Mouse (Mus musculus): ENCODE data around the gene Zfp219. TPM values are rescaled to one million over a fixed set of nuclear protein-coding genes. Genes with fewer than 3 reads are reported as not detected.
"Not testable (repeated sequence)": the region's sequence is repeated elsewhere in the genome, so short reads cannot be mapped to it uniquely, and the experiment has no call there.

The Zfp219 gene
- polyA plus RNA-seq, 1 experiment, result 31.0 TPM

DNA sequence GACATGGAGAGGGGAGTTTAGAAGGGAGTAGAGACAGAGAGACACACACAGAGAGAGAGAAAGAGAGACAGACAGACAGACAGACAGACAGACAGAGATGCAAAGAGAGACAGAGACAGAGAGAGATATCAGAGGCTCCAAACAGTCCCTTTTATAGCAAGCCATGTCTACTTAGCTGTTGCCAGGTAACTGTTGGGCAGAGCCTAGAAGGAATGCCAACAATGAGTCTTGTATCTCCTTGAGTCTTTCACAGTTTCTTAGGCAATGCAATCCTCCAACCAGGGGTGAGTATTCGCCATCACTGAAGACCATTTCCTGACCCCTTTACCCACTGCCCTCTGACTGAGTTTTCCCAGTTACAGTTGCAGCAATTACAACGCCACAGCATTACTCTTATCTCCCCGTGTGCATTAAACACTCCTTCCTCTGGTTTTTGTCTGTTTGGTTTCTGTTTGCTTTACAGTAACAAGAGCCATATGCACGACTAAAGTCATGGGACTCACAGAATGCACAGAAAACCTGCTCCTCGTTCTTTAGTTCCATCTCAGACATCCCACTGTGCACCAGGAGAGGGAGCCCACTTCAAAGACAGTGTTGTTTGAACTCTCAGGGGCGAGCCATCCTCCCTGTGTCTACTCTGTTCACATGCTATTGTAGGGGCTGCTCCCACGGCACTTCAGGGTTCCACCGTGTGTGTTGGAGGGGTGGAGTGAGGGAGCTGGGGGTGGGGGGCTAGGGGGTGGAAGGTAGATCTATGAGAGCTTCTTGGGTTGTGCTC, 24.6 kb upstream of the Zfp219 start:
- DNase-seq (ENCODE audit: low read depth in 1 of 2, low spot score in 2 of 2), result no peak
- H3K27me3 ChIP-seq (ENCODE audit: control insufficient read depth, insufficient read depth, low read length), result no peaks in the 10 kb centered on the region
- H3K4me1 ChIP-seq (ENCODE audit: control insufficient read depth, insufficient read depth, insufficient read length), result no peaks in the 10 kb centered on the region
- WGBS, result 10% methylated on average over 8 of the region's 8 CpGs
- no peaks in the 10 kb centered on the region for H3K36me3 ChIP-seq (ENCODE audit: control insufficient read depth, insufficient read depth, low read length)
- no peak for TF ChIP-seq POLR2A (IDR thresholded peaks at IDR 0.05; ENCODE audit: low read depth, low read length)
- no peak for TF ChIP-seq CTCF (IDR thresholded peaks at IDR 0.05; ENCODE audit: extremely low read depth, insufficient read depth, insufficient read length, insufficient replicate concordance)
- no peak overlapping the region for H3K4me3 ChIP-seq (ENCODE audit: extremely low read depth, insufficient read depth, insufficient read length)
- H3K27ac ChIP-seq (ENCODE audit: insufficient read depth, low read length), result no peak overlapping the region

GRCm38 (mm10) chr14:52043446-52043845, 22.9 kb upstream of the Zfp219 start:
- WGBS, result 77% methylated on average over 6 of the region's 6 CpGs
- no peak overlapping the region for H3K4me3 ChIP-seq (ENCODE audit: extremely low read depth, insufficient read depth, insufficient read length)
- H3K27me3 ChIP-seq (ENCODE audit: control insufficient read depth, insufficient read depth, low read length), result no peaks in the 10 kb centered on the region
- no peak for TF ChIP-seq POLR2A (IDR thresholded peaks at IDR 0.05; ENCODE audit: low read depth, low read length)
- no peak for TF ChIP-seq CTCF (IDR thresholded peaks at IDR 0.05; ENCODE audit: extremely low read depth, insufficient read depth, insufficient read length, insufficient replicate concordance)
- H3K4me1 ChIP-seq (ENCODE audit: control insufficient read depth, insufficient read depth, insufficient read length), result no peaks in the 10 kb centered on the region
- H3K36me3 ChIP-seq (ENCODE audit: control insufficient read depth, insufficient read depth, low read length), result no peaks in the 10 kb centered on the region
- no peak overlapping the region for H3K27ac ChIP-seq (ENCODE audit: insufficient read depth, low read length)
- no peak for DNase-seq (ENCODE audit: low read depth in 1 of 2, low spot score in 2 of 2)

GRCm38 (mm10) chr14:52042359-52042758, 21.8 kb upstream of the Zfp219 start, which contains the start of gene Olfr221:
Olfr221 (minus strand) TSS chr14:52042459.
- H3K4me1 ChIP-seq (ENCODE audit: control insufficient read depth, insufficient read depth, insufficient read length); H3K27ac ChIP-seq (ENCODE audit: insufficient read depth, low read length); H3K4me3 ChIP-seq (ENCODE audit: extremely low read depth, insufficient read depth, insufficient read length); H3K27me3 ChIP-seq (ENCODE audit: control insufficient read depth, insufficient read depth, low read length); DNase-seq (ENCODE audit: low read depth in 1 of 2, low spot score in 2 of 2); H3K36me3 ChIP-seq (ENCODE audit: control insufficient read depth, insufficient read depth, low read length): not testable (repeated sequence)
- 13% methylated on average over 3 of the region's 3 CpGs for WGBS

DNA sequence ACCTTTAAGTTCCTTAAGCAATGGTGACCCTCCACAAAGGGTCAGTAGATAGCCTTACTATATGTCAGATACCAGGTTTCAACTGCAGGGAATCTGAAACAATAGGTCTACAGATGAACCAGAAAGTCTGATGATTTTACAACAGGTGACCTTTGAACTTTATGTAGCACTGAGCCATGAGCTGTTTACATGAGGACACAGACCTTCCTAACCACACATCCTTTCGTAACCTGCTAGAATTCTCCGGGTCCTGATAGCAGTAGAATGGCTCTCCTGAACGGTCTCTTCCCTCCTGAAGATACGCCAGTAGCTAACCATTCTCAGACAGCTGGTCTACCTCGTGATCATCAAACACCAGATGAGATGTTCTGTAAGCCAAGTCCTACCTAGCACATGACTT, 18.8 kb upstream of the Zfp219 start:
- Histone ChIP-seq H3K4me1 (ENCODE audit: control insufficient read depth, insufficient read depth, insufficient read length) (no peaks in the 10 kb centered on the region), H3K4me3 (ENCODE audit: extremely low read depth, insufficient read depth, insufficient read length) (no peak overlapping the region), H3K27ac (ENCODE audit: insufficient read depth, low read length) (no peak overlapping the region), H3K27me3 (ENCODE audit: control insufficient read depth, insufficient read depth, low read length) (no peaks in the 10 kb centered on the region), H3K36me3 (ENCODE audit: control insufficient read depth, insufficient read depth, low read length) (no peaks in the 10 kb centered on the region)
- WGBS, result 83% methylated on average over 5 of the region's 5 CpGs
- TF ChIP-seq POLR2A (IDR thresholded peaks at IDR 0.05; ENCODE audit: low read depth, low read length) (no peak), CTCF (IDR thresholded peaks at IDR 0.05; ENCODE audit: extremely low read depth, insufficient read depth, insufficient read length, insufficient replicate concordance) (no peak)
- no peak for DNase-seq (ENCODE audit: low read depth in 1 of 2, low spot score in 2 of 2)

- no peak overlapping the region for H3K4me3 ChIP-seq (ENCODE audit: extremely low read depth, insufficient read depth, insufficient read length)
- 95% methylated on average over 6 of the region's 6 CpGs for WGBS
Measured at GRCm38 (mm10) chr14:52035926-52036325, 15.4 kb upstream of the Zfp219 start.

GRCm38 (mm10) chr14:52026342-52026741, 5.8 kb upstream of the Zfp219 start:
- 86% methylated on average over 4 of the region's 4 CpGs for WGBS
- Histone ChIP-seq H3K36me3 (ENCODE audit: control insufficient read depth, insufficient read depth, low read length) (no peaks in the 10 kb centered on the region), H3K27ac (ENCODE audit: insufficient read depth, low read length) (no peak overlapping the region), H3K27me3 (ENCODE audit: control insufficient read depth, insufficient read depth, low read length) (no peaks in the 10 kb centered on the region), H3K4me3 (ENCODE audit: extremely low read depth, insufficient read depth, insufficient read length) (no peak overlapping the region), H3K4me1 (ENCODE audit: control insufficient read depth, insufficient read depth, insufficient read length) (peaks cover 8% of the 10 kb centered on the region; the same call in 1 of the 2 replicates)
- TF ChIP-seq POLR2A (IDR thresholded peaks at IDR 0.05; ENCODE audit: low read depth, low read length) (no peak), CTCF (IDR thresholded peaks at IDR 0.05; ENCODE audit: extremely low read depth, insufficient read depth, insufficient read length, insufficient replicate concordance) (no peak)
- DNase-seq (ENCODE audit: low read depth in 1 of 2, low spot score in 2 of 2), result no peak

More at GRCm38 (mm10) chr14:52035926-52036325, 15.4 kb upstream of the Zfp219 start:
- Histone ChIP-seq H3K27ac (ENCODE audit: insufficient read depth, low read length) (no peak overlapping the region), H3K4me1 (ENCODE audit: control insufficient read depth, insufficient read depth, insufficient read length) (no peaks in the 10 kb centered on the region), H3K36me3 (ENCODE audit: control insufficient read depth, insufficient read depth, low read length) (no peaks in the 10 kb centered on the region), H3K27me3 (ENCODE audit: control insufficient read depth, insufficient read depth, low read length) (no peaks in the 10 kb centered on the region)
- no peak for TF ChIP-seq POLR2A (IDR thresholded peaks at IDR 0.05; ENCODE audit: low read depth, low read length)
- TF ChIP-seq CTCF (IDR thresholded peaks at IDR 0.05; ENCODE audit: extremely low read depth, insufficient read depth, insufficient read length, insufficient replicate concordance), result no peak
- no peak for DNase-seq (ENCODE audit: low read depth in 1 of 2, low spot score in 2 of 2)

DNA sequence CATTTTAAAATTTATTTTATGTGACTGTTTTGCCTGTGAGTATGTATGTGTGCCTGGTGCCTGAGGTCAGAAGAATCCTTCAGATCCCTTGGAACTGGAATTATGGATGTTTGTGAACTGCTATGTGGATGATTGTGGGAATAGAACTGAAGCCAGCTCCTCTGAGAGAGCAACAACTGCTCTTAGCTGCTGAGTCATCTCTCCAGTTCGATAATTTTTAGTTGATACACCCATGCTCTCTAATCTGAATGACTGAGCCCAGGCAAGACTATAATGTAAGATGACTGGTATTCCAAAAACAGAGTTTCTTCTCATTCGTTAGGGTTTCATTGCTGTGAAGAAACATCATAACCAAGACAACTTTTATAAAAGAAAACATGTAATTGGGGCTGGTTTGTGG, 3.6 kb upstream of the Zfp219 start:
- 79% methylated on average over 2 of the region's 2 CpGs for WGBS
- no peaks in the 10 kb centered on the region for H3K36me3 ChIP-seq (ENCODE audit: control insufficient read depth, insufficient read depth, low read length)
- TF ChIP-seq CTCF (IDR thresholded peaks at IDR 0.05; ENCODE audit: extremely low read depth, insufficient read depth, insufficient read length, insufficient replicate concordance), result no peak
- TF ChIP-seq POLR2A (IDR thresholded peaks at IDR 0.05; ENCODE audit: low read depth, low read length), result no peak
- H3K27ac ChIP-seq (ENCODE audit: insufficient read depth, low read length), result no peak overlapping the region
- no peaks in the 10 kb centered on the region for H3K27me3 ChIP-seq (ENCODE audit: control insufficient read depth, insufficient read depth, low read length)
- no peak for DNase-seq (ENCODE audit: low read depth in 1 of 2, low spot score in 2 of 2)
- H3K4me1 ChIP-seq (ENCODE audit: control insufficient read depth, insufficient read depth, insufficient read length), result peaks cover 9% of the 10 kb centered on the region; the same call in 1 of the 2 replicates
- H3K4me3 ChIP-seq (ENCODE audit: extremely low read depth, insufficient read depth, insufficient read length), result no peak overlapping the region
